8 mouse cellular contexts compared by ENCODE assay signal in genomic region chr19:43584788-43585187, GRCm38 (mm10). TPM values are rescaled to one million over a fixed set of nuclear protein-coding genes. Genes with fewer than 3 reads are reported as not detected.
A peak's percentile ranks its signal among the peaks of the same experiment; 100 is the strongest.
DNase-seq lines count a peak whose midpoint lies in the region; TF ChIP-seq lines count a peak whose summit lies in the region.

No protein-coding gene starts in this region.

- no peak overlapping the region for H3K27ac ChIP-seq in gastrocnemius, adult 2 months
- H3K27ac ChIP-seq in heart, adult 2 months, result no peak overlapping the region

- H3K4me3 ChIP-seq in gastrocnemius, adult 2 months, result peak overlapping the region; percentile 48
- no peak overlapping the region for H3K4me3 ChIP-seq in heart, adult 2 months

- H3K79me2 ChIP-seq in heart, adult 2 months (replicated peaks; ENCODE audit: control insufficient read depth, insufficient read depth, low read length), result no peaks in the 10 kb centered on the region

- TF ChIP-seq EP300 in heart, adult 2 months (IDR thresholded peaks at IDR 0.05; ENCODE audit: insufficient read depth, low read depth, low read length), result no peak

- peak; percentile 54 for DNase-seq in gastrocnemius, adult 2 months
- DNase-seq in gastrocnemius, postnatal 25 days, result no peak
- DNase-seq in heart, adult 2 months, result peak; percentile 36 to 53
- peak; percentile 79 for DNase-seq in kidney, postnatal 10 days
- peak; percentile 59 for DNase-seq in lung, postnatal 36 days
- no peak for DNase-seq in ovary, adult 18-20 months (ENCODE audit: low spot score)
- no peak for DNase-seq in retina, postnatal 1 day
- no peak for DNase-seq in spleen, postnatal 4 days (ENCODE audit: low spot score in 2 of 2)

- TF ChIP-seq CTCF in gastrocnemius, adult 2 months (IDR thresholded peaks at IDR 0.05), result no peak
- no peak for TF ChIP-seq CTCF in heart, adult 2 months (IDR thresholded peaks at IDR 0.05)

- intact Hi-C loops in gastrocnemius, adult 2 months (cut with DNase I), result no loop called here
- intact Hi-C loops in heart, adult 2 months (cut with DNase I), result no loop called here

- H3K27me3 ChIP-seq in heart, adult 2 months (ENCODE audit: control insufficient read depth, insufficient read depth, low read length), result peaks cover 17% of the 10 kb centered on the region

- WGBS in heart, adult 2 months, result 4% methylated on average over 13 of the region's 13 CpGs

- H3K9ac ChIP-seq in heart, adult 2 months (ENCODE audit: low read depth, low read length), result no peak overlapping the region

- no peak for TF ChIP-seq POLR2A in heart, adult 2 months (IDR thresholded peaks at IDR 0.05; ENCODE audit: insufficient read depth, low read depth, low read length)

- peaks cover 1% of the 10 kb centered on the region; the same call in 1 of the 2 replicates for H3K4me1 ChIP-seq in heart, adult 2 months (ENCODE audit: control insufficient read depth, insufficient read depth, low read length)

- no peaks in the 10 kb centered on the region for H3K36me3 ChIP-seq in heart, adult 2 months (ENCODE audit: control insufficient read depth, insufficient read depth, low read length)

RNA-seq across cellular contexts. Expression of gene Nkx2-3, which starts 27.3 kb away (rescaled TPM):
- not detected for total RNA-seq in gastrocnemius, adult 2 months (2021)
- not detected for total RNA-seq in gastrocnemius, postnatal 25 days (2021)
- not detected for total RNA-seq in heart, adult 2 months (2021)
- polyA plus RNA-seq in heart, adult 2 months (2012; rRNA removed), result not detected in 2 replicates

Comparison
In these comparisons a context has a peak if more than half of its experiments do, and no peak if none do; other contexts are left out.
1. DNase-seq: peak in gastrocnemius, adult 2 months (single experiment), heart, adult 2 months (2 of 2), kidney, postnatal 10 days (single experiment) and lung, postnatal 36 days (single experiment); none in gastrocnemius, postnatal 25 days (single experiment), ovary, adult 18-20 months (single experiment), retina, postnatal 1 day (single experiment) and spleen, postnatal 4 days (0 of 2).